9 mouse cellular contexts compared by ENCODE assay signal in genomic region chr2:123153170-123153569, GRCm38 (mm10).
"Had no signal": no experiment of that assay in that cellular context is flagged by ENCODE, and none has a peak within 500 bp of the region (broad histone marks: within the 10 kb centered on the region; RNA-seq: fewer than 3 reads in every experiment).

No protein-coding gene starts in this region.

- DNase-seq: kidney, adult 11 months; kidney, adult 8-10 months; kidney, postnatal 10 days; kidney, postnatal 36 days; liver; lung, adult 18-20 months; lung, postnatal 10 days; lung, postnatal 36 days; thymus, postnatal 36 days had no signal
